Mouse (Mus musculus) frontal cortex, postnatal 10 days (tissue): ENCODE measurements at regions not wholly inside any gene's neighbourhood (a gene's known extent, or its start where the extent isn't known, plus 50 kb on each side); places are given as distances from the start of the nearest gene placed in this dataset.
"Not testable (repeated sequence)": the region's sequence is repeated elsewhere in the genome, so short reads cannot be mapped to it uniquely, and the experiment has no call there.

Experiments
- DNase-seq, 2 experiments: peaks; one replicate each; pipeline ENCODE4 v3.0.0; 2022; ENCODE audit warnings: low spot score in 2 of 2, mixed read lengths in 1 of 2

DNA sequence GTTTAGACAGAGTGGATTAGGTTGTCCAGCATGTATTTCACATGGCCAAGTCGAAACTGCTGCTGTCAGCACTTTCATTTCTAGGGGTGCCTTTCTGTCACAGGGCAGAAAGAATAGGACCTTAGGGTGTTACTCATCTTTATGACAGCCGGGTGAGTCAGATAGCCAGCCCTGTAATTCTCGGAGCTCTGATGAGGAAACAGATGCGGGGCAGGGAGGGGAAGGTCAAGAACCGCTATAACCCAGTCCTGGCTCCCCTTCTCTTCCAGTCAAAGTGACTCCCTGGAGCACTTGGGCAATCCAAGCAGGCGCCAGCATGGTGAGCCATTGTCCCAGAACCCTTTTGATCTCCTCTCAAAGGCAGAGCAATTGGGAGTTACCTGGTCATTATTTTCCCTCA, 69.4 kb upstream of the Jarid2 start:
- DNase-seq = no peak

- no peak for DNase-seq
These were observed 66.2 kb upstream of the Jarid2 start for GRCm38 (mm10) chr13:44663062-44663461.

GRCm38 (mm10) chr13:44663730-44664129, 65.5 kb upstream of the Jarid2 start:
- no peak for DNase-seq

DNA sequence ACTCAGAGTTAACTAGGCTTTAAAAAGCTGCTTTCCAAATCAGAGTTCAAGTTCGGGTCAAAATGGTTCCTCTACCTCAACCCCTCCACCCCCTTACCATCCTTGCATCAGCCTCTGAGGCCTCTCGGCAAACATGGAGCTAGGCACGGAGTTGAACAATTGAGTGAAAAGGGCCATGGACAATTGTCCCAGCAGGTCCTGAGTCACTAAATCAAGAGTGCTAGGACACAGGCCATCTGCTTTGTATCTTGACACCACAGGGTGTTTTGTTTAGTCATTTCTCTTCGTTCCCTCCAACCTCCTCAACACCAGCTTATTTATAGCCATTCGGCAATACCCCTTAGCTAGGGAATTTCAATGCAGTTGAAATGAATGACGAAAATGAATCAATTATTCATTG, 59.5 kb upstream of the Jarid2 start:
- no peak for DNase-seq

GRCm38 (mm10) chr13:44673337-44673966, 55.8 kb upstream of the Jarid2 start:
- DNase-seq = no peak

DNA sequence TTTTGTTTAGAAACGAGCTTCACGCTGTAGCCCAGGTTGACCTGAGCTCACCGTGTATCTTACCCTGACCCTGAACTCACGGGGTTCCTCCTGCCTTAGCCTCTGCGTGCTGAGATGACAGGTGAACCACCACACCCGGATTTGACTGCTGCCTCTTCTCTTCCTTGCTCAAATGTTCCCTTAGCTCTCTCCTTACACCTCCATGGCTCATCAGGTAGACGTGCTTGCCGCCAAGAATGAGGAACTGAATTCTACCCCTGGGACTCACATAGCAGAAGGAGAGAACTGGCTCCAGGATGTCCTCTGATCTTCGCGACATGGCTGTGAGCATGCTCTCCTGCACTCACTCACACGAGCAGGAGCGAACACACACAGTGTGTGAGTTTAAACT, 55.3 kb upstream of the Jarid2 start:
- DNase-seq = no peak

DNA sequence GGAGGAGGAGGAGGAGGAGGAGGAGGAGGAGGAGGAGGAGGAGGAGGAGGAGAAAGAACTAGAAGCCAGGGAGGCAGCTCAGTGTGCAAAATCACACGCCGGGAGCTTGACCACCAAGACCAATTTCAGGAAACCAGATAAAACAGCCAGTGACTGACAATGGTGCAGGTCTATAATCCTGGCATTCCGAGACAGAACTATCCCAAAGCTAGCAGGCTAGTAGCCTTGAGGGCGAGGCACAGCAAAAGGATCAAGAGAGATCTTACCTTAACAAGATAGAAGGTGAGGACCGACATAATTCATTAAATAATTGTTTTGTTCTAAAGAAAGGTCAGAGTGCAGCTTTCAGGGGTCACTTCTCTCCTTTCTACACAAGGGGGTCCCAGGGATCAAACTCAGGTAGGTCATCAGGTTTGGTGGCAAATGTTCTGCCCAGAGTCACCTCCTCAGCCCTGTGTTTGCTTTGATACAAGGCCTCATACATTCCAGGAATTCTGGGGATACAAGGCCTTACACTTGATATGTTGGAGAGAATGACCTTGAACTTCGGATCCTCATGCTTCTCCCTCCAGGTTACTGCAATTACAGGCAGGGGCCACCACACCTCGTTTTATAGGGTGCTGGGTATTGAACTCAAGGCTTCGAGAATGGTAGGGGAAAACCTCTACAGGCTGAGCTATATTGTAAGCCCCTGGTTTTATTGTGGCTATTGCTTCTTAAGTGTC, 54.2 kb upstream of the Jarid2 start:
- no peak for DNase-seq

DNA sequence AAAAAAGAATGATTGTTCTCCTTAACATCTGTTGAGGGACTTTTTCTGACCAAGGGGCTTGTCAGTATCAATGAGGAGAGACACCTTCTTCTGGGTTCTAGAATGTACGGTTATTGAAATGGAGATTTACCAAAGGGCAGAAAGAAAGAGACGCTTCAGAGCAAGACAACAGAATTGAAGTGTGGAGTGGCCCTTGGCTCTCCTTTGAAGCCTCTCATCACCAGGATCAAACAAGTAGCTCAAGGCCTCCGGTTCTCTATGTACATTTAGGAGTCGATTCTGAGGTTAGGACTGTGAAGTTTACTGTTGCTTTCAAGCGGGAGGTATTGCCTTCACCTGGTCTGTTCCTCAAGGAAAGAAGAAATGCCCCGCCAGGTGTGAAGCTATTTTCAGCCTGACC, 53.2 kb upstream of the Jarid2 start:
- no peak for DNase-seq

GRCm38 (mm10) chr13:44678121-44678520, 51.2 kb upstream of the Jarid2 start:
- DNase-seq = no peak

GRCm38 (mm10) chr13:44679457-44679856, 49.8 kb upstream of the Jarid2 start:
- DNase-seq = not testable (repeated sequence)
